Mouse (Mus musculus): ENCODE data around the gene Esp16. TPM values are rescaled to one million over a fixed set of nuclear protein-coding genes. Genes with fewer than 3 reads are reported as not detected.
"Not testable (repeated sequence)": the region's sequence is repeated elsewhere in the genome, so short reads cannot be mapped to it uniquely, and the experiment has no call there.

The Esp16 gene
- total RNA-seq (2021): not detected

DNA sequence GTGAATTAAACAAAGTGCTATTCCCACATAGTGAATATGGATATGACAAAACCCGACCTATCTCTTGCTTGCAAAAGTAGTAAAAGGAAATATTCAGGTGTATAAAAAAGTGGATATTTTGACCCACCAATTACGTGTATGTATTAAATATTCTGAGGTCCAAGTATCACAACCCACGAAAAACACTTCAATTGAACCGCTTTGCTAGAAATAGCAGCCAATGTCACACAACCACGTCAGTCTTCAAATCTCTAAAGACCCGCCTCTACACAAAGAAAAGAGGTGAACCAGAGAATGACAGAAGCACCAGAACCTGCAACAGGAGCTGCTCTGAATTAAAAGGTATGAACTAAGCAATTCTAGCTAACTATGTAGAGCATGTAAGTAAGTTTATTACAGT lies at the start of gene Esp16:
Gene Esp16 (plus strand): TSS at position 301 of the 400 bp plus-strand sequence.
- intact Hi-C loops (cut with DNase I); DNase-seq (ENCODE audit: low spot score in 2 of 2): not testable (repeated sequence)

- DNase-seq (ENCODE audit: low spot score in 2 of 2); intact Hi-C loops (cut with DNase I): not testable (repeated sequence)
These were observed 37.9 kb upstream of the Esp16 start for GRCm38 (mm10) chr17:39498043-39498442.

Other genes starting within 250 kb of the Esp16 start
- gene Esp18, start 129.8 kb upstream of the Esp16 start, total RNA-seq (2021): not detected
- gene Esp15, start 104.8 kb downstream of the Esp16 start, total RNA-seq (2021): not detected